Mouse (Mus musculus) heart, postnatal 0 days (tissue): Measurements from ENCODE around the gene Nhsl2.

Experiments
- CTCF ChIP-seq: IDR thresholded peaks from 2 replicates; pipeline ENCODE4 v1.5.1; 2016; ENCODE audit warnings: antibody characterized with exemption, control low read depth, low read depth
- EP300 ChIP-seq: IDR thresholded peaks from 2 replicates; pipeline ENCODE4 v1.6.1; 2016; ENCODE audit warnings: antibody characterized with exemption, low read depth

GRCm38 (mm10) chrX:102050552-102050951 lies 201.4 kb downstream of the Nhsl2 start:
- no peak for TF ChIP-seq EP300
- TF ChIP-seq CTCF: no peak
